Mouse (Mus musculus) heart, embryonic 11.5 days (tissue): Measurements from ENCODE around the gene Epn2. TPM values are rescaled to one million over a fixed set of nuclear protein-coding genes. Genes with fewer than 3 reads are reported as not detected.

Experiments used
- ATAC-seq: fragments of 200-750 bp; cut with Nextera tagmentation; replicated peaks from 2 replicates; pipeline ENCODE4 v1.8.0; 2017; ENCODE audit warnings: moderate library complexity; ENCODE audit not compliant: insufficient number of reproducible peaks, low FRiP score, low TSS enrichment
- H3K27ac ChIP-seq: fragments of 300-500 bp; sonication (generic); 2 replicates; pipeline ENCODE4 v1.5.1; 2014; ENCODE audit warnings: mild to moderate bottlenecking, low read depth, low read length
- H3K27me3 ChIP-seq: fragments of 300-500 bp; sonication (generic); 2 replicates; pipeline ENCODE4 v1.6.1; 2014; ENCODE audit warnings: mild to moderate bottlenecking, low read length, mixed read lengths; ENCODE audit not compliant: control insufficient read depth, insufficient read depth
- H3K36me3 ChIP-seq: fragments of 300-500 bp; sonication (generic); 2 replicates; pipeline ENCODE4 v1.6.1; 2014; ENCODE audit warnings: mild to moderate bottlenecking, low read length, moderate library complexity, mixed read lengths; ENCODE audit not compliant: control insufficient read depth, insufficient read depth
- H3K4me1 ChIP-seq: fragments of 300-500 bp; sonication (generic); 2 replicates; pipeline ENCODE4 v1.6.1; 2014; ENCODE audit warnings: low read length; ENCODE audit not compliant: control insufficient read depth, insufficient read depth
- H3K4me2 ChIP-seq: fragments of 300-500 bp; sonication (generic); 2 replicates; pipeline ENCODE4 v1.6.1; 2014; ENCODE audit warnings: mild to moderate bottlenecking, moderate library complexity
- H3K4me3 ChIP-seq: fragments of 300-500 bp; sonication (generic); 2 replicates; pipeline ENCODE4 v1.5.1; 2014; ENCODE audit warnings: low read depth, low read length
- H3K9ac ChIP-seq: fragments of 300-500 bp; sonication (generic); 2 replicates; pipeline ENCODE4 v1.6.1; 2014; ENCODE audit warnings: mild to moderate bottlenecking, low read depth, low read length, moderate library complexity
- H3K9me3 ChIP-seq: fragments of 300-500 bp; sonication (generic); replicated peaks from 2 replicates; pipeline ENCODE4 v1.6.1; 2016; ENCODE audit warnings: low read length; ENCODE audit not compliant: control insufficient read depth
- WGBS: fragments of 180-500 bp; shearing (Covaris S2); extraction: QIAGEN DNeasy Blood & Tissue Kit; methylation state at CpG from one replicate; pipeline ENCODE4 v1.1.7; 2014; ENCODE audit not compliant: insufficient replicate concordance; 5-methylcytosine and 5-hydroxymethylcytosine counted together
- polyA plus RNA-seq: library from polyadenylated mRNA; unstranded; fragments of >200 nt; fragmentation: Nextera tagmentation; extraction: Ambion mirVana; gene quantifications from 2 replicates; pipeline ENCODE4 v1.2.1, GENCODE M21; 2014

Epn2 gene
- polyA plus RNA-seq, 1 experiment from 2014 or later: 23.3 TPM

GRCm38 (mm10) chr11:61602705-61603104 lies 23.2 kb upstream of the Epn2 start:
- no peak overlapping the region for H3K4me2 ChIP-seq
- no peak overlapping the region for H3K27ac ChIP-seq
- WGBS: 83% methylated on average over 7 of the region's 7 CpGs
- no peaks in the 10 kb centered on the region for H3K27me3 ChIP-seq
- H3K4me1 ChIP-seq: no peaks in the 10 kb centered on the region
- no peak overlapping the region for H3K9ac ChIP-seq
- H3K9me3 ChIP-seq: no peaks in the 10 kb centered on the region
- ATAC-seq: no peak
- H3K36me3 ChIP-seq: no peaks in the 10 kb centered on the region
- no peak overlapping the region for H3K4me3 ChIP-seq

- ATAC-seq: no peak
- Histone ChIP-seq H3K27me3 (no peaks in the 10 kb centered on the region), H3K9ac (no peak overlapping the region), H3K27ac (no peak overlapping the region), H3K9me3 (0 out of 2 replicates have a peak, but pooled peaks cover 2% of the 10 kb centered on the region), H3K4me3 (no peak overlapping the region), H3K36me3 (no peaks in the 10 kb centered on the region), H3K4me1 (no peaks in the 10 kb centered on the region), H3K4me2 (no peak overlapping the region)
- WGBS: 52% methylated on average over 3 of the region's 3 CpGs
Observed at GRCm38 (mm10) chr11:61601465-61601864, 22.0 kb upstream of the Epn2 start.

- H3K36me3 ChIP-seq: no peaks in the 10 kb centered on the region
- H3K9me3 ChIP-seq: 0 out of 2 replicates have a peak, but pooled peaks cover 2% of the 10 kb centered on the region
- WGBS: 47% methylated on average over 6 of the region's 6 CpGs
- no peak overlapping the region for H3K9ac ChIP-seq
- no peaks in the 10 kb centered on the region for H3K27me3 ChIP-seq
- H3K4me1 ChIP-seq: no peaks in the 10 kb centered on the region
- H3K4me2 ChIP-seq: no peak overlapping the region
- no peak overlapping the region for H3K27ac ChIP-seq
- no peak for ATAC-seq
- H3K4me3 ChIP-seq: no peak overlapping the region
Observed at GRCm38 (mm10) chr11:61598367-61598766, 18.9 kb upstream of the Epn2 start.

GRCm38 (mm10) chr11:61597471-61597870 lies 18.0 kb upstream of the Epn2 start:
- no peak overlapping the region for H3K4me3 ChIP-seq
- H3K9me3 ChIP-seq: 0 out of 2 replicates have a peak, but pooled peaks cover 2% of the 10 kb centered on the region
- H3K4me2 ChIP-seq: no peak overlapping the region
- H3K9ac ChIP-seq: no peak overlapping the region
- H3K36me3 ChIP-seq: no peaks in the 10 kb centered on the region
- H3K4me1 ChIP-seq: no peaks in the 10 kb centered on the region
- ATAC-seq: no peak
- 75% methylated on average over 2 of the region's 2 CpGs for WGBS
- H3K27ac ChIP-seq: no peak overlapping the region
- H3K27me3 ChIP-seq: no peaks in the 10 kb centered on the region

GRCm38 (mm10) chr11:61593069-61593468 lies 13.6 kb upstream of the Epn2 start:
- no peak overlapping the region for H3K4me3 ChIP-seq
- no peaks in the 10 kb centered on the region for H3K27me3 ChIP-seq
- H3K36me3 ChIP-seq: no peaks in the 10 kb centered on the region
- no peak overlapping the region for H3K27ac ChIP-seq
- H3K9me3 ChIP-seq: 0 out of 2 replicates have a peak, but pooled peaks cover 2% of the 10 kb centered on the region
- H3K4me2 ChIP-seq: no peak overlapping the region
- no peak overlapping the region for H3K9ac ChIP-seq
- no peaks in the 10 kb centered on the region for H3K4me1 ChIP-seq
- ATAC-seq: no peak

- H3K4me1 ChIP-seq: no peaks in the 10 kb centered on the region
- H3K4me3 ChIP-seq: no peak overlapping the region
- ATAC-seq: no peak
- 0 out of 2 replicates have a peak, but pooled peaks cover 2% of the 10 kb centered on the region for H3K9me3 ChIP-seq
- H3K27ac ChIP-seq: no peak overlapping the region
- no peaks in the 10 kb centered on the region for H3K36me3 ChIP-seq
- no peaks in the 10 kb centered on the region for H3K27me3 ChIP-seq
- no peak overlapping the region for H3K9ac ChIP-seq
- H3K4me2 ChIP-seq: no peak overlapping the region
- 84% methylated on average over 3 of the region's 3 CpGs for WGBS
Observed at GRCm38 (mm10) chr11:61592061-61592460, 12.6 kb upstream of the Epn2 start.

- no peak overlapping the region for H3K27ac ChIP-seq
- no peaks in the 10 kb centered on the region for H3K4me1 ChIP-seq
- ATAC-seq: no peak
Observed at GRCm38 (mm10) chr11:61590516-61591213, 11.2 kb upstream of the Epn2 start.

GRCm38 (mm10) chr11:61585421-61585820 lies 5.9 kb upstream of the Epn2 start:
- H3K4me1 ChIP-seq: no peaks in the 10 kb centered on the region
- H3K4me2 ChIP-seq: no peak overlapping the region
- ATAC-seq: no peak

More at GRCm38 (mm10) chr11:61590516-61591213, 11.2 kb upstream of the Epn2 start:
- Histone ChIP-seq H3K4me2 (no peak overlapping the region), H3K36me3 (no peaks in the 10 kb centered on the region), H3K27me3 (no peaks in the 10 kb centered on the region), H3K9ac (no peak overlapping the region), H3K4me3 (no peak overlapping the region), H3K9me3 (no peaks in the 10 kb centered on the region)
- WGBS: 50% methylated on average over 7 of the region's 7 CpGs

GRCm38 (mm10) chr11:61584830-61585229 lies 5.3 kb upstream of the Epn2 start:
- Histone ChIP-seq H3K36me3 (no peaks in the 10 kb centered on the region), H3K4me2 (no peak overlapping the region), H3K27ac (no peak overlapping the region), H3K27me3 (no peaks in the 10 kb centered on the region), H3K9me3 (no peaks in the 10 kb centered on the region), H3K4me3 (no peak overlapping the region), H3K4me1 (no peaks in the 10 kb centered on the region), H3K9ac (no peak overlapping the region)
- WGBS: 71% methylated on average over 4 of the region's 4 CpGs
- ATAC-seq: no peak

More at GRCm38 (mm10) chr11:61585421-61585820, 5.9 kb upstream of the Epn2 start:
- Histone ChIP-seq H3K27me3 (no peaks in the 10 kb centered on the region), H3K4me3 (no peak overlapping the region), H3K9ac (no peak overlapping the region), H3K36me3 (no peaks in the 10 kb centered on the region), H3K9me3 (no peaks in the 10 kb centered on the region), H3K27ac (no peak overlapping the region)
- 67% methylated on average over 4 of the region's 4 CpGs for WGBS
